Mouse (Mus musculus) hindbrain, embryonic 13.5 days (tissue): ENCODE data around the gene Zan. TPM values are rescaled to one million over a fixed set of nuclear protein-coding genes. Genes with fewer than 3 reads are reported as not detected.
A peak's percentile ranks its signal among the peaks of the same experiment; 100 is the strongest.

Experiments used
- ATAC-seq: fragments of 200-750 bp; cut with Nextera tagmentation; 2 replicates; pipeline ENCODE4 v1.8.0; 2017; ENCODE audit warnings: moderate TSS enrichment; ENCODE audit not compliant: low FRiP score
- H3K27ac ChIP-seq: fragments of 300-500 bp; sonication (generic); 2 replicates; pipeline ENCODE4 v1.5.1; 2015; ENCODE audit warnings: inconsistent platforms, mild to moderate bottlenecking, moderate library complexity
- H3K27me3 ChIP-seq: fragments of 300-500 bp; sonication (generic); 2 replicates; pipeline ENCODE4 v1.6.1; 2015; ENCODE audit warnings: mild to moderate bottlenecking, inconsistent platforms
- H3K36me3 ChIP-seq: fragments of 300-500 bp; sonication (generic); 2 replicates; pipeline ENCODE4 v1.6.1; 2015; ENCODE audit warnings: mild to moderate bottlenecking, inconsistent platforms
- H3K4me1 ChIP-seq: fragments of 300-500 bp; sonication (generic); replicated peaks from 2 replicates; pipeline ENCODE4 v1.6.1; 2015; ENCODE audit warnings: inconsistent platforms
- H3K4me2 ChIP-seq: fragments of 300-500 bp; sonication (generic); 2 replicates; pipeline ENCODE4 v1.6.1; 2015; ENCODE audit warnings: inconsistent platforms, mild to moderate bottlenecking, moderate library complexity
- H3K4me3 ChIP-seq: fragments of 300-500 bp; sonication (generic); 2 replicates; pipeline ENCODE4 v1.5.1; 2015; ENCODE audit warnings: mild to moderate bottlenecking, inconsistent platforms
- H3K9ac ChIP-seq: fragments of 300-500 bp; sonication (generic); 2 replicates; pipeline ENCODE4 v1.6.1; 2015; ENCODE audit warnings: mild to moderate bottlenecking, inconsistent platforms
- H3K9me3 ChIP-seq: fragments of 300-500 bp; sonication (generic); 2 replicates; pipeline ENCODE4 v1.6.1; 2016; ENCODE audit warnings: inconsistent platforms
- WGBS: fragments of 180-500 bp; shearing (Covaris S2); methylation state at CpG from one replicate; pipeline ENCODE4 v1.1.7; 2015; 5-methylcytosine and 5-hydroxymethylcytosine counted together
- polyA plus RNA-seq: library from polyadenylated mRNA; unstranded; fragments of >200 nt; fragmentation: Nextera tagmentation; extraction: Ambion mirVana; gene quantifications from 2 replicates; pipeline ENCODE4 v1.2.1, GENCODE M21; 2015

Gene Zan
- polyA plus RNA-seq, 1 experiment from 2014 or later, result 0.08 TPM

DNA sequence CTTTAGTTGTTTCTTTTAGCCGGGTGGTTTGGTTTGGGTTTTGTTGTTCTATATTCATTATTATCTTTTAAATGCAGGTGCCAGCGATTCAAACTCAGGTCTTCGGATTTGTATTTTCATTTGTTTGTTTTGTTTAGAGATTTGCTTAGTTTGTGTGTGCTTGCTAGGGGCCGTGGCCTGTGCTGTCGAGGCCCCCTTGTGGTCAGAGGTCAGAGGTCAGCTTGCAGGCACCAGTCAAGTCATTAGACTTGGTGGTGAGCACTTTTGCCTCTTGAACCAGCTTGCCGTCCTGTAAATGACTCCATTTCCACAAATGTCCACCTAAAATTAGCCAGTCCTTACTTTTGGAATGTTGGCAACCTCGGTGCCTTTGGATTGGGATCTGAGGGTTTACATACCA is 118.5 kb downstream of the Zan start:
- peaks cover 43% of the 10 kb centered on the region for H3K36me3 ChIP-seq
- no peaks in the 10 kb centered on the region for H3K9me3 ChIP-seq
- H3K4me2 ChIP-seq, result no peak overlapping the region
- no peak overlapping the region for H3K9ac ChIP-seq
- no peak overlapping the region for H3K4me3 ChIP-seq
- H3K27me3 ChIP-seq, result no peaks in the 10 kb centered on the region
- H3K4me1 ChIP-seq, result no peaks in the 10 kb centered on the region
- no peak overlapping the region for H3K27ac ChIP-seq
- WGBS, result 42% methylated on average over 7 of the region's 7 CpGs
- ATAC-seq, result no peak

GRCm38 (mm10) chr5:137354091-137354490 is 122.8 kb downstream of the Zan start:
- no peak overlapping the region for H3K4me2 ChIP-seq
- no peak overlapping the region for H3K27ac ChIP-seq
- peaks cover 13% of the 10 kb centered on the region; the same call in 1 of the 2 replicates for H3K36me3 ChIP-seq
- no peak for ATAC-seq
- peaks cover 25% of the 10 kb centered on the region for H3K27me3 ChIP-seq
- no peak overlapping the region for H3K4me3 ChIP-seq
- no peak overlapping the region for H3K9ac ChIP-seq
- H3K4me1 ChIP-seq, result peaks cover 32% of the 10 kb centered on the region
- H3K9me3 ChIP-seq, result no peaks in the 10 kb centered on the region
- 90% methylated on average over 17 of the region's 17 CpGs for WGBS

DNA sequence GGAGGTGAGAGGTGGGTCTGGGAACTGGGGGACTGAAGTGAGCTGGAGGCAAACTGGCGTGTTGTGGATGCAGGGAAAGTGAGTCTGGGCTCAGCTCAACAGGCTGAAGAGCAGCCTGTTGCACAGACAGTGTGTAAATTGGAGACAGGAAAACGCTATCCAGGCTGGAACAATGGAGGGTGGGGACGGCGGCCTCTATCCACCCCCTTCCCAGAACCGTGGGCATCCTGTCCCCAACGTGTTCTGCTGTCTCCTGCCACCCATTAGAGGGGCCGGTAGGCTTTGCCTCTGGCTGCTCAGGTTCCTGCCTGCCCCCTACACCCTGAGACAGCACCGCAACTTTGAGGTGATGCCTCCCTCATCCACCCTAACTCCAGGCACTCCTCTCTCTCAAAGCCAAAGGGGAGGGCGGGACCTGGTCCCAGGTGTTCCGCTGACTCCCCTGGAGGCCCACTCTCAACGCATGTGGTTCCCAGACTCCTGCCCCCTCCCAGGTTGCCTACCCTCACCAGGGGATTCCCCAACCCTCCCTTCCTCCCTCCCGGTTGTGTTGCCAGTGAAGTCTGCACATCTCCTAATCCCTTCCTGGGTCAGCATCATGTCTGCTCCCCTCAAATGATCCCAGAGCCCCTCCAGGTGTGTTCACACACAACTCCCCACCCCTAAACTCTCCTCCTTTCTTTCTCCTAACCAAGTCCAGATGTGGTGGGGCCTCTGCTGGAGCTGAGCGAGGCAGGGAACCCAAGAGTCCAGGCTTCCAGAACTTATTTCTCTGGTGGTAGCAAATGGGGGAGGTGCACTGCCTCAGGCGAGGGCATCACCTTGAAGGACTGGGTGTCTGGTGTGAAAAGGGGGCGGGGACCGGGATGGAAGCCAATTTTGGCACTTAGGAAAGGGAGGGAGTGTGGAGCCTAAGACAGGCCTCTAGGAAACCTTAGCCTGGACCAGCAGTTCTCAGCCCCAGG is 124.6 kb downstream of the Zan start:
- peaks cover 7% of the 10 kb centered on the region; the same call in 1 of the 2 replicates for H3K36me3 ChIP-seq
- no peak for ATAC-seq
- peak overlapping the region; percentile 8 for H3K27ac ChIP-seq
- 23% methylated on average over 16 of the region's 16 CpGs for WGBS
- H3K9me3 ChIP-seq, result no peaks in the 10 kb centered on the region
- peak overlapping the region; percentile 78 for H3K9ac ChIP-seq
- peak overlapping the region; percentile 94 for H3K4me2 ChIP-seq
- peaks cover 40% of the 10 kb centered on the region for H3K27me3 ChIP-seq
- H3K4me1 ChIP-seq, result peaks cover 43% of the 10 kb centered on the region
- peak overlapping the region; percentile 55 for H3K4me3 ChIP-seq

DNA sequence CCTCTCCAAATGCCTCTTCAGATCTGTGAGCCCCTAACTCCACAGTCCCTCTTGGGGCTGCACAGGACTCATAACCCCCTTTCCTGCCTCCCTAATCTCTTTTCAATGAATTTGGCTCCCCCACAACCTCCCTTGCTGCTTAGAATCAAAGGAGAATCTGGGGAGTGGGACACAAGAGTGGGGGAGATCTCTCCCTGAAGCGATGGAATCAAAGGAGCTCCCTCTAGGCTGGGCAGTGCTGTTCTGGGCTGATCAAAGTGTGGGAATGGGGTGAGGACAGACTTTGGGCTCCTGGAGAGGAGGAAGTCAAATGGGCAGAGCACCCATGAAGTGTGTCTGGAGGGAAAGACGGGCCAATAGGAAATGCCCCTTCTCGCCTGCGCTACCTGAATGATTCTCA is 125.5 kb downstream of the Zan start:
- Histone ChIP-seq H3K4me1 (peaks cover 43% of the 10 kb centered on the region), H3K4me3 (peak overlapping the region; percentile 55), H3K27ac (peak overlapping the region; percentile 8), H3K27me3 (peaks cover 40% of the 10 kb centered on the region), H3K36me3 (peaks cover 7% of the 10 kb centered on the region; the same call in 1 of the 2 replicates), H3K9ac (peak overlapping the region; percentile 78), H3K9me3 (no peaks in the 10 kb centered on the region), H3K4me2 (peak overlapping the region; percentile 94)
- ATAC-seq, result no peak
- WGBS, result 11% methylated on average over 4 of the region's 4 CpGs

GRCm38 (mm10) chr5:137351058-137351380 is 125.8 kb downstream of the Zan start:
- H3K27ac ChIP-seq, result peak overlapping the region; percentile 8
- 2% methylated on average over 8 of the region's 8 CpGs for WGBS

DNA sequence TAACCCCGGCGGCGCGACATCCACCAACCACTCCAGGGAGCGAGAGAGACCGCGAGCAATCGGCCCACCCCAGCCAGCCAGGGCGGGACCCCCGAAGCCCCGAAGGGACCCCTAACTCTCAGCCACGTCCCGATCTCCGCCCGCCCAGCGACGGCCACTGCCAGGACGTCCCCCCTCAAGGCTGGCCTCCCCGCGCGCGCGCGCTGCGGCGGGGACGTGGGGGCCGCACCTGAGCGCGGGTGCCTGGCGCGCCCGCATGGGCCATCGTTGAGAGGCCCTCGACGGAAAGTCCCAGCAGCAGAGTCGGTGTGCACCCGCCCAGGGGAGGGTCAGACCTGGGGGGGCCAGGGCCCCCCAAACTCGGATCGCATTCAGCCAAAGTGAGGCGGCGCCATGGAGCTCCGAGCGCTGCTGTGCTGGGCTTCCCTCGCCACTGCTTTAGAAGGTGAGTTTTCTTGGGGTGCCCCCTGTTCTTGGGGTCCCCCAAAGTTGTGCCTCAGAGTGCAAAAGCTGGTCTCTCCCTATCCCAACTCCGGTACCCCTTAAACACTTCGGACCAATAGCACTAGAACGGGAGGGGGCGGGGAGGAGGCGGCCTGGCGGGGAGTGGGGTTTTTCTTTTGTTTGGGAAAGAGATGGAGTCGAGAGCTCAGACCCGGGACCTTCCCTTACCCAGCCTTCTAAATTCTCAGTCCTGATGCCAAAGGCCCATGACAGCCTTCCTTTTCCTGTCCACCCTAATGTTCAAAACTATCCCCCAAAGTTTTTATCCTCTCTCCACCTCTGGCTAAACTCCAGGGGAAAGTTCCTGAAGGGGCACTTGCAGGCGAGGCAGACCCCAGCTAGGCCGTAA is 126.4 kb downstream of the Zan start:
- peak overlapping the region; percentile 94 for H3K4me2 ChIP-seq
- ATAC-seq, result peak; percentile 57
- H3K4me1 ChIP-seq, result peaks cover 43% of the 10 kb centered on the region
- WGBS, result under 1% methylated on average over 51 of the region's 55 CpGs
- H3K4me3 ChIP-seq, result peak overlapping the region; percentile 55
- peak overlapping the region; percentile 78 for H3K27ac ChIP-seq
- peaks cover 40% of the 10 kb centered on the region for H3K27me3 ChIP-seq
- peak overlapping the region; percentile 78 for H3K9ac ChIP-seq
- peaks cover 4% of the 10 kb centered on the region; the same call in 1 of the 2 replicates for H3K36me3 ChIP-seq
- H3K9me3 ChIP-seq, result no peaks in the 10 kb centered on the region

More at GRCm38 (mm10) chr5:137351058-137351380, 125.8 kb downstream of the Zan start:
- H3K36me3 ChIP-seq, result peaks cover 5% of the 10 kb centered on the region; the same call in 1 of the 2 replicates
- H3K4me2 ChIP-seq, result peak overlapping the region; percentile 94
- no peaks in the 10 kb centered on the region for H3K9me3 ChIP-seq
- no peak for ATAC-seq
- H3K27me3 ChIP-seq, result peaks cover 40% of the 10 kb centered on the region
- peak overlapping the region; percentile 78 for H3K9ac ChIP-seq
- peaks cover 43% of the 10 kb centered on the region for H3K4me1 ChIP-seq
- peak overlapping the region; percentile 55 for H3K4me3 ChIP-seq

DNA sequence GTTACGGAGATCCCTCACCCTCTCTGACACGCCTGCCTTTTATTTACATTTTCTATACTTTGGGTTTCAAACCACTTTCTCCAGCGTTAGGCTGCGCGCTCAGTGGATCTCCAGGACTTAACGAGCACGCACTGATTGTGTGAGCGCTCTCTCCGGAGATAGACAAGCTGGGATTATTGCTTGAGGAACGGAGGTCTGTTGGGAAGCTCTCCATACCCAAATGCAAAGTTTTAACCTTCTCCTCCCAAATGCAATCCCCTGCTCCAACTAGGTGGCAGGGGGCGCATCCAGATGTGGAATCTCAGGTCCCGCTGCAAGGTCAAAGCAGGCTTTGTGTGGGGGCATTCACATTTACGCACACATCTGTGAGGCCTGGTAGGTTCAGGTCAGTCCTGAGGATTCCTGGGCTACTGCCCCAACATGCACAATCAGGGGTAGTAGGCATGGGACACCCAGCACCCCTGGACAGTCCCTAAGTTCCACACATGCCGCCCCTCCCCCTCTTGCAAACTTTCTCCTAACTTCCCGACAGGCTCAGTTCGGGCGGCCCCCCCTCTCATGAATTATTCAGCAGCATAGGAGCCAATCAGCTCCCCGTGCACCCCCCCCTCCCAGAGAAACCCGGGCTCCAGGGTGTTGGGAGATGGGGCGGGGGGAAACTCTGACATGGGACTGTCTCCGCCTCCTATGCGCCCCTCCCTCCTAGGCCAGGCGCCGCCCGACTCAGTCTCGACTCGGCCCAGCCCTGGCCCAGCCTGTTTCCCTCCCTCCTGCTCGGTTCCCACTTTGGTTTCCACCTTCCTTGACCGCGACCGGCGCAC is 127.3 kb downstream of the Zan start, which contains the start of gene Ephb4:
Gene Ephb4, plus strand, starts transcription at position 726 of the 821 bp plus-strand sequence.
- Histone ChIP-seq H3K4me1 (peaks cover 43% of the 10 kb centered on the region), H3K9me3 (no peaks in the 10 kb centered on the region), H3K4me3 (peak within 1 kb of the TSS; percentile 55), H3K4me2 (peak within 1 kb of the TSS; percentile 94), H3K27me3 (peaks cover 40% of the 10 kb centered on the region), H3K36me3 (peaks cover under 1% of the 10 kb centered on the region; the same call in 1 of the 2 replicates), H3K9ac (peak within 1 kb of the TSS; percentile 78), H3K27ac (peak within 1 kb of the TSS; percentile 78)
- peak; percentile 91 for ATAC-seq
- WGBS, result under 1% methylated on average over 32 of the region's 32 CpGs

- ATAC-seq, result 0 out of 2 replicates have a peak, but pooled peaks have one; percentile 47
- H3K27ac ChIP-seq, result peak overlapping the region; percentile 32; the same call in 1 of the 2 replicates
- H3K4me1 ChIP-seq, result peaks cover 43% of the 10 kb centered on the region
- no peaks in the 10 kb centered on the region for H3K9me3 ChIP-seq
- WGBS, result under 1% methylated on average over 33 of the region's 33 CpGs
- peak overlapping the region; percentile 78 for H3K9ac ChIP-seq
- H3K27me3 ChIP-seq, result peaks cover 40% of the 10 kb centered on the region
- H3K36me3 ChIP-seq, result no peaks in the 10 kb centered on the region
- H3K4me2 ChIP-seq, result peak overlapping the region; percentile 94
- peak overlapping the region; percentile 55 for H3K4me3 ChIP-seq
Observed at GRCm38 (mm10) chr5:137348482-137349383, 128.1 kb downstream of the Zan start.

GRCm38 (mm10) chr5:137347856-137348255 is 129.0 kb downstream of the Zan start:
- Histone ChIP-seq H3K27ac (no peak overlapping the region), H3K36me3 (no peaks in the 10 kb centered on the region), H3K27me3 (peaks cover 40% of the 10 kb centered on the region), H3K9ac (no peak overlapping the region), H3K4me2 (no peak overlapping the region), H3K4me3 (no peak overlapping the region), H3K4me1 (peaks cover 42% of the 10 kb centered on the region), H3K9me3 (no peaks in the 10 kb centered on the region)
- WGBS, result 26% methylated on average over 7 of the region's 7 CpGs
- no peak for ATAC-seq

DNA sequence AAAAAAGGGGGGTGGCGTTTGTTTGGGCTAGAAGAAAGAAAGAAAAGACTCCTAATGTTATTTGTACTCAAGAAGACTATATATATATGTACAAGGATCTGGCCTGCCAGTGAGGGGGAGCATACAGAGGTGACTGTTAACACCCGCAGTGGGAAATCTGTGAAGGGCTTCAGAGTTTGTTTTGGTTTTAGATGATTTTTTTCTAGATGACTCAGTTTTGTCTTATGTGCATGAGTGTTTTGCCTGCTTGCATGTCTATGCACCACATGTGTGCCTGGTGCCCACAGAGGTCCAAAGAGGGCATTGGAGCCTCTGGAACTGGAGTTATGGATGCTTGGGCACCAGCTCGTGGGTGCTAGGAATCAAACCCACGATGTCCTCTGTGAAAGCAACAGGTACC is 129.9 kb downstream of the Zan start:
- no peak for ATAC-seq
- 91% methylated on average over 4 of the region's 4 CpGs for WGBS
- H3K9ac ChIP-seq, result no peak overlapping the region
- H3K9me3 ChIP-seq, result no peaks in the 10 kb centered on the region
- H3K27ac ChIP-seq, result no peak overlapping the region
- no peak overlapping the region for H3K4me2 ChIP-seq
- peaks cover 40% of the 10 kb centered on the region for H3K27me3 ChIP-seq
- peaks cover 34% of the 10 kb centered on the region for H3K4me1 ChIP-seq
- H3K36me3 ChIP-seq, result no peaks in the 10 kb centered on the region
- no peak overlapping the region for H3K4me3 ChIP-seq
